Mouse (Mus musculus) adrenal gland, adult 2 months (tissue): ENCODE results near the gene Ihh. TPM values are rescaled to one million over a fixed set of nuclear protein-coding genes. Genes with fewer than 3 reads are reported as not detected.

Source experiments
- DNase-seq: peaks from one replicate; pipeline ENCODE4 v3.0.0; 2021
- long read RNA-seq: library from polyadenylated mRNA; stranded (forward); transcript quantifications from one replicate; pipeline ENCODE4 v2.0.0, GENCODE M21; 2021
- polyA plus RNA-seq: library from polyadenylated mRNA; depleted of rRNA; stranded (reverse); fragments of >200 nt; gene quantifications from 2 replicates; pipeline ENCODE4 v1.2.3, GENCODE M21; 2012; rRNA removed
- total RNA-seq, 2 experiments: library from RNA; stranded (reverse); gene quantifications; 2 replicates each; pipeline ENCODE4 v1.2.3; 2021

The Ihh gene
- total RNA-seq (under 1 TPM in 1 of 2 experiments, not detected in 1; 0.31 TPM), polyA plus RNA-seq (0.03 and 0.32 TPM in 2 replicates)
- long read RNA-seq: 0 reads

GRCm38 (mm10) chr1:74951556-74952210 is at the start of gene Ihh:
Gene Ihh, minus strand, starts transcription at chr1:74951672.
- peak; percentile 10 for DNase-seq

- DNase-seq: no peak
Measured at GRCm38 (mm10) chr1:75001183-75001582, 49.7 kb upstream of the Ihh start.

- DNase-seq: peak; percentile 13
Measured at GRCm38 (mm10) chr1:75000496-75000895, 49.0 kb upstream of the Ihh start.

GRCm38 (mm10) chr1:74999173-74999572 is 47.7 kb upstream of the Ihh start:
- DNase-seq: no peak

GRCm38 (mm10) chr1:74997231-74997630 is 45.8 kb upstream of the Ihh start:
- no peak for DNase-seq

- no peak for DNase-seq
Measured at GRCm38 (mm10) chr1:74977001-74977400, 25.5 kb upstream of the Ihh start.

GRCm38 (mm10) chr1:74975936-74976335 is 24.5 kb upstream of the Ihh start:
- no peak for DNase-seq

- no peak for DNase-seq
Measured at GRCm38 (mm10) chr1:74973590-74973989, 22.1 kb upstream of the Ihh start.

- no peak for DNase-seq
Measured at GRCm38 (mm10) chr1:74971353-74972050, 20.0 kb upstream of the Ihh start.

- peak; percentile 14 for DNase-seq
Measured at GRCm38 (mm10) chr1:74967962-74968580, 16.6 kb upstream of the Ihh start.

GRCm38 (mm10) chr1:74964494-74965215 is 13.2 kb upstream of the Ihh start:
- DNase-seq: peak; percentile 75

GRCm38 (mm10) chr1:74962853-74963227 is 11.4 kb upstream of the Ihh start:
- DNase-seq: no peak

GRCm38 (mm10) chr1:74962126-74962852 is 10.8 kb upstream of the Ihh start:
- DNase-seq: no peak

GRCm38 (mm10) chr1:74961722-74962121 is 10.2 kb upstream of the Ihh start:
- no peak for DNase-seq

- no peak for DNase-seq
Measured at GRCm38 (mm10) chr1:74960059-74960458, 8.6 kb upstream of the Ihh start.

GRCm38 (mm10) chr1:74950576-74951490 is 639 bp downstream of the Ihh start:
- peak; percentile 10 for DNase-seq

GRCm38 (mm10) chr1:74950066-74950465 is 1.4 kb downstream of the Ihh start:
- peak; percentile 5 for DNase-seq

GRCm38 (mm10) chr1:74949666-74950050 is 1.8 kb downstream of the Ihh start:
- DNase-seq: peak; percentile 67

GRCm38 (mm10) chr1:74948784-74949665 is 2.4 kb downstream of the Ihh start:
- peak; percentile 75 for DNase-seq
